Mouse (Mus musculus): Measurements from ENCODE around the gene Zfp941.

Zfp941 gene

DNA sequence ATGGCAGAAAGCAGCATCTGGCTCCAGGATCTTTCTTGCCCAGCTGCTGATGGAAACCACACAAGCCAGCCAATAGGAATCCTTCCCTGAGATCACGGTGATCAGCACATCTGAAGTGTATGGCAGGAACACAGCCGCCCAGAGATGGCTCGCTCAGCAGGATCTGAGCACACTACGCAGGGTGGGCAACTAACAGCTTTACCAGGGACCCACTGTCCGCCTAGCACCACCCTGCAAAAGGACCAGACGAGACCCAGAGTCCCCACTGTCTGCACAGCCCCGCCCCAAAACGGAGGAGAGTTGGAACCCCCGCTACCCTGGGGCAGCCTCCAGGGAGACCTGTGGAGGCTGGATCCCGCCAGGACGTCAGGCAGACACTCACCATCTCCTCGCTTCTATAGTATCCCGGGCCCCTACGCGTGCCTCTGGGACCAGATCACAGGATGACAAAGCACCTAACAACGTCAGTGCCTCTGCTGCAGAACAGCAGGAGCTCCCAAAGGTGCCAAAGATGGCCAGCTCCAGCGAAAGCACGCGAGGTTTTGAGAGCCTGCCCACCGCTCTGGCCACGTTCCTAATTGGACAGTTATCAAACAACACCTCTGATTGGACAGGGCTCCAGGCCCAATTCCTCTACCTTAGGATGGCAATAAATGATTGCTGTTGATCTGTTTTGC is at the start of gene Zfp941:
Gene Zfp941 (minus strand): TSS at position 526 of the 677 bp plus-strand sequence.
- no peak for DNase-seq (ENCODE audit: low read depth)

DNA sequence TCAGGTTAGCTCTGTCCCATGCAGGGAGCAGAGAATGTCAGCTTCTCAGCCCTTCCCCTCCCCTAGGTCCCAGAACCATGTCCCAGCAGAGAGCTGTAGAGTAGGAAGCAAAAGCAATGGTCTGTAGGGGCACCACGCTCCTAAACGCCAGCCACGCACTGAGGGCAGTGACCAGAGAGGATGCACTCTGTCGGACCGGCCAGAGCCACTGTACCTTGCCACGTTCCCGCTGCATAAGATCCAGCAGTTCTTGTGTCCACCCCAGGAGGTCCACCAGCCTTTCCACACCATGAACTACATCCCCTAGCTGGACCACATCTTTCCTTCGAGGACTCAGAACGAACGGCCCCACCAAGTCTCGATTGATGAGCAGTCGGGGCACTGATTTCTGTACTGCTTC is 42.8 kb upstream of the Zfp941 start:
- DNase-seq (ENCODE audit: low read depth), result no peak

DNA sequence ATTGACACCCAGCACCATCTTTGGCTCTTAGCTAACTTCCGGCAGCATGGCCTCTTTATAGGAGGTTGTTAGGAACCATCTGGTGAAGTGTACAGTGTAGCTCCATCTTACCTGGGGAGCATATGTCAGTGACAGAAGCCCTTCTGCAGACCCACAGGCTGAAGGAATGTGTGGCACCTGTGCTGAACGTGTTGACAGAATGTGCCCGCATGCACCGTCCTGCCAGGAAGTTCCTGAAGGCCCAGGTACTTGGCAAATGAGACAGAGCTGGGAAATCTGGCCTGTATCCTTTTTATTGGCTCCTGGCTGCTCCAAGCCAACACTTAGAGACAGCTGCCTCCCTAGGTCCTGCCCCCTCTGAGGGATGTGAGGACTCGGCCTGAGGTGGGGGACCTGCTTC is 38.8 kb upstream of the Zfp941 start:
- DNase-seq (ENCODE audit: low read depth), result no peak

DNA sequence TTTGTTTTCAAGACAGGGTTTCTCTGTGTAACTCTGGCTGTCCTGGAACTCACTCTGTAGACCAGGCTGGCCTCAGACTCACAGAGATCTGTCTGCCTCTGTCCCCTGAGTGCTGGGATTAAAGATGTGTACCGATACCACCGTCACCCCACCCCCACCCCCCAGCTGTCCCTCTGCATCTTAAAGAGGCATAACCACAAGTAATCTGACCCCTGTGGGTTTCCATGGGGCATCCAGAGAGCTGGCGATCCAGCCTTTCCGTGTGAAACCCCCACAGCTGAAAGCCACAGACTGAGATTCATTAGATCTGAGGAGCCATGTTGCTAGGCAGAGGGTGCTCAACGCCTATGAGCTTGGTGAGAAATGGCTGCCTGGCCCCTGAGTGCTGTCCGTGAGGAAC is 38.0 kb upstream of the Zfp941 start:
- DNase-seq (ENCODE audit: low read depth), result peak; percentile 78

DNA sequence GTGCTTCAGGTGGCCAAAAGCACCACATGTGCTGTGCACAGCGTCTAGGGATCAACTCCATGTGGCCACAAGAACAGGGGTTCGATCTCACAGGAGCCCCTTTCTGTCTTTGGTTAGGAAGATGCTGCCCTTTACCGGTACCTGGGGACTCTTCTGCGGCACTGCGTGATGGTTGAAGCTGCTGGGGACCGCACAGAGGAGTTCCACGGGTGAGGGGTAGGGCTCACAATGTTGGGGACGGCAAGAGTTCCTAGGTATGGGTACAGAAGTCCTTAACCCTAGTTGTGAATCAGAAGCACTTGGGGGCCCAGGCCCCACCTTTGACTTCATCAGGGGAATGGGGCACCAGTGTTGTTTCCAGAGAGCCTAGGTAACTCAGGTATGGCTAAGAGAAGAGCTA is 36.8 kb upstream of the Zfp941 start:
- no peak for DNase-seq (ENCODE audit: low read depth)

DNA sequence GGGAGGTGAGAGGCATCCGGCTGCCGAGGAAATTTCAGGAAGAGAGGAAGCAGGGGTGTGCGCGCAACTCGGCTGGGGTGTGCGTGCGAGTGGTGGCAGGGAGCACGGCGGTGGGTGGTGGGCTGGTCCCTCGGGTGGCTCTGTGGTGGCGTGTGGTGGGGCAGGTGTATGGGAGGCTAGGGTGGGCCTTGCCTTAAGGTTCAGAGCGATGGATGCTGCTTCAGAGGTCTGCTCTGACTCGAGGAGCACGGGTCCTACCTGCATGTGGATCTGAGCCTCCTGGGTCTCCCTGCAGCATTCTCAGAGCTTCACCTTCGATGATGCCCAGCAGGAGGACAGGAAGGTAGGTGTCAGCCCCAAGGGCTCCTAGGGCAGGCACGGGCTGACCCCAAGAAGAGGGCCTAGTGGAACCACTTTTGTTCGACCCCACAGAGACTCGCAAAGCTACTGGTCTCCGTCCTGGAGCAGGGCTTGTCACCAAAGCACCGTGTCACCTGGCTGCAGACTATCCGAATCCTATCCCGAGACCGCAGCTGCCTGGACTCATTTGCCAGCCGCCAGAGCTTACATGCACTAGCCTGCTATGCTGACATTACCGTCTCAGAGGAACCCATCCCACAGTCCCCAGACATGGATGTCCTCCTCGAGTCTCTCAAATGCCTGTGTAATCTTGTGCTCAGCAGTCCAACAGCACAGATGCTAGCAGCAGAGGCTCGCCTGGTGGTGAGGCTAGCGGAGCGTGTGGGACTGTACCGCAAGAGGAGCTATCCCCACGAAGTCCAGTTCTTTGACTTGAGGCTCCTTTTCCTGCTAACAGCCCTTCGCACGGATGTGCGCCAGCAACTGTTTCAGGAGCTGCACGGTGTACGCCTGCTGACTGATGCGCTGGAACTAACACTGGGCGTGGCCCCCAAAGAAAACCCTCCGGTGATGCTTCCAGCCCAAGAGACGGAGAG is 35.9 kb upstream of the Zfp941 start, which contains the start of gene Bet1l:
Gene Bet1l (minus strand): TSS at position 28 of the 956 bp plus-strand sequence.
- peak; percentile 39 for DNase-seq (ENCODE audit: low read depth)

DNA sequence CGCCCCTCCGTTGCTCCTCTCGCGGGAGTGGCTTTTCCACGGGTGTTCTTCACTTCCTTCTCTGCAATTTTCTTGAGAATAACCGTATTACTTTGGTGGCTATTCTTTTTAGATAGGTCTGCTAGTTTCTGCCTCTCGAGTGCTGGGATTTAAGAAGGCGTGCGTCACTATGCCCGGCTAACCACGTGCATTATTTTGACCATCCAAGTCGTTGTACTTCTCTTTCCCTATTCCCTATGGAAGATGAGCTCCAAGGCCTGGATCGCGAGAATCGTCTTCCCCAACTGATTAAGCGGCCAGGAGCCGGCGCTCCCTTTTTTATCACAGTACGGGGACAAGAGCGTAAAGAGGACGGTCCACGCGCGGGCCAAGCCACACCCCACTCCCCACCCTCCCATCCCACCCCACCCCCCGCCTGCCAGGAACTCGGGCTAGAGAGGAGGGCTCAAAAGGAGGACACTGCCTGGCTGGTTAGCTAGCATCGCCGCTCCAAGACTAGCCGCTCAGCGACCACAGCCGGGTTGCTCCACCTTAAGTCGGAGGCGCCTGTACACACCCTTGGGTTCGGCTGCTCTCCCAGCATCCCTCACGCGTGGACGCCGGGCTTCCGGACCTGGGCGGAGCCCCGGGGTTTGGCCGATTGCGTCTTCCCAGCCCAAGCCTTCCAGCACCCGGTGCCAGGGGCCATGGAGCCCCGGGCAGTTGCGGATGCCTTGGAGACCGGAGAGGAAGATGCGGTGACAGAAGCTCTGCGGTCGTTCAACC is 35.0 kb upstream of the Zfp941 start, which contains the start of gene Ric8a:
Gene Ric8a (plus strand): TSS at position 173 of the 765 bp plus-strand sequence.
- peak; percentile 90 for DNase-seq (ENCODE audit: low read depth)

DNA sequence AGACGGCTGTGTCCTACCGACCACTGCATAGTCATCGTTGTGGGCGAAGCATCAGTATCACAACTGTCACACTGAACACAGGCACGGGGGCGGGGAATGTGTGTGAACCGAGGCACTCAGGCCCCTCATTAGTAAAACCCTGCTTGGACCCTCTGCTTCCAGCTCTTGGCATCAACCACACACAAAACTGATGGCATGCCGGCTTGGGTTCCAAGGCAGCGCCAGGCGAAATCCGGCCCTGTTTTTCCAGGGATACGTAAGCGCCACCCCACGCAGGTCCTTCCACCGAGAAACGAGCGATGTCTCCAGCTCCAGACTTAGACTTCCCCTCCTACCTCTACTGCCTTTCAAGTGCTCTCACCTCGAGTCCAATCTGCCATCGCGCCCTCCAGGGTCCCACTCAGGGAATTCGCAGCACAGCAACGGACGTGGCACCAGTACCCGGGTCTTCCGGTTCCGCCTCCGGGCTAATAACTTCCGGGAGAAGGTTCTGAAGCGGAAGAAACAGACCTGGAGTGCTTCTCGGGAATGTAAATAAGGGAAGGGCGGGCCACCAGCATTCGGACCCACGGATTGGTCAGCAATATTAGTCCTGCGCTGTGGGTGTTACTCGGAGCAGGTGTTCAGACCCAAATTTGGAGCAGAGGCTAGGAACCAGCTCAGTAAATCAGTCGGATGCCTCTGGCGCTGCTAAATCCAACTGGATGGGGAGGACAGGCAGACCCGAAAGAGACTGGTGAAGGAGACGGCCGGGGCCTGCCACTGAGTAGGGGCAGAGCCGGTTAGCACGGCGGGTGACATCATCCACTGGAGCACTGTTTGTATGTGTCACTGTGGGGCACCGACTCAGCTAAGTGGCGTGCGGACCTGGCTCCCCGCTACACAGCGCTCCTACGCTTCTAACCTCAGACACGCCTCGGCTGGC is 34.1 kb upstream of the Zfp941 start, which contains the start of gene Gm45785:
Gene Gm45785 (minus strand): TSS at position 472 of the 925 bp plus-strand sequence.
- peak; percentile 96 for DNase-seq (ENCODE audit: low read depth)

DNA sequence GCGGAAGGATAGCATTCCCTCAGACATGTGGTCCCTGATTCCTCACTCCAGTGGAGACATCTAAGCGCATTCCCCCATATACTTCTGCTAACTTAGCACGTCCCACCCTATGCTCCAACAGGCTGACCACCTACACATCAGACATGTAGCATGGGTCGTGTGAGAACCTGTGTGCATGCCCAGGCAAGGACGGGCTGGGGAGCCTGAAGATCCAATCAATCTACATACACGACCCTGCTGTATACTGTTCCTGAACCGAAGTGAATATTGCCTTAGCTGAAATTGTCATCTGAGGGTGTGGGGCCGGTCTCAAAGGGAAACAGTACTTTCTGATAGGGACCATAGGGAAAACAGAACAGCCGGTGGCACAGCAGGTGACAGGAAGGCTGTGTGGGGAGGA is 33.2 kb upstream of the Zfp941 start:
- DNase-seq (ENCODE audit: low read depth), result no peak

DNA sequence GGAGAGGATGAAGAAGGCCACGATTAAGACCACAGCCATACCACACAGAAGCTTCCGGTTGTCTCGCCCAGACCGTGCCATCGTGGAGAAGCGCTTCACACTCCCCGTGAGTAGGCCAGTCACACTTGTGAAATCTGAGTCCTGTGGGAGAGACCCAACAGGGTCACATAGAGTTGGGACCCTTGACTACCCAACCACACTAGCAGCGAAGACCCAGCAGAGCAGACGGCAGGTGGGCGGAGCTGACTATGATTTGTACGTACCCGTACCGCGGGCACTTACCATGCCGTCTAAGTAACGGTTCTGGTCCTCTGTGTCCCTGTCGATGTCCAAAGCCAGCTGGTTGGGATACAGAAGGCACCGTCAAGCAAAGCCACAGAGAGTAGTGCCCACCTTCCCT is 32.5 kb upstream of the Zfp941 start:
- DNase-seq (ENCODE audit: low read depth), result no peak

DNA sequence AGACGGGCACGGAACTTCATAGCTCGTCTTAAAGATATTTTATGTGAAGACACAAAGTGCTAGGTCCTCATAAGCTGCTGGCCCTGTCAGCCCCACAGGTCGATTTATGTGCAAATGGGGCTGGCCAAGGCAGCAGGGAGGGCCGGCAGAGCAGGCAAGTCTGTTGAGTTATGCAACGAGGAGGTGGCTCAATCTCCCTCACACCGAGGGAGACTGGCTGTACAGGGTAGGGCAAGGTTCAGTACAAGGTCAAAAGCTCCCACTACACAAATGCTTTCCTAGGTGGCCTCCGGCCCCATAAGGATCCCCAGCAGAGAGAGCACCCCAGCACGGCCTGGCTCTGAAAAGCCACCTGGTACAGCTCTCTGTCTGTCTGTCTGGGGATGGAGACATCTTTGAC is 31.4 kb upstream of the Zfp941 start:
- no peak for DNase-seq (ENCODE audit: low read depth)

DNA sequence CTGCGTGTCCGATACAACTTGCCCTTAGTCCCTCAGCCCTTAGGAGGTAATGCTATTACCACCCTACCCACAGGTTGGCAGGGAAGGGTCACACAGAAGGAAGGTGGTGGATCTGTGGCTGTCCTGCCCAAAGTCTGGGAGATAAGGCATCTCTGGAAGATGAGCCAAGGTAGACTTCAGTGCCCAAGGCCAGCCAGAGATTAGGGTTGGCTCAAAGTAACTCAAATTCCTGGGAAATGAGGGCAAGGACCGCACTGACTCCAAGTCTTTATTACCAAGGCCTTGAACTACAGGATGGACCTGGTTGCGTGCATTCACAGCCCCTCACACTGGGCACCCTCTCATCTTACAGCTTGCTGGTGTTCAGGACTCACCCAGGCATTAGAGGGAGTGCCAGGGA is 29.9 kb upstream of the Zfp941 start:
- no peak for DNase-seq (ENCODE audit: low read depth)

DNA sequence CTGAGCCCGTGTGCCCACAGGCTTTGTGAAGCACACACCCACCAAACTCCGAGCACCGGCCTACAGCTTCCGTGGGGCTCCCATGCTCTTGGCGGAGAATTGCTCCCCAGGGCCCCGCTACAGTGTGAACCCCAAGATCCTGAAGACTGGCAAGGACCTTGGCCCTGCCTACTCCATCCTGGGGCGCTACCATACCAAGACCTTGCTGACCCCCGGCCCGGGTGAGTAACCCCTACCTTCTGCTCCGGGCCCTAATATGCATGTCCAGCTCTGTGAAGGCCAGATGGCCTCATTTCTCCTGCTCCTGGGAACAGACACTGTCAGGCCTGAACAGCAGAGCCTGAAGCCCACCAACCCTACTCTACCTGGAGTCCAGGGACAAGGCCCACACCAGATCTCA is 26.6 kb upstream of the Zfp941 start:
- DNase-seq (ENCODE audit: low read depth), result no peak

DNA sequence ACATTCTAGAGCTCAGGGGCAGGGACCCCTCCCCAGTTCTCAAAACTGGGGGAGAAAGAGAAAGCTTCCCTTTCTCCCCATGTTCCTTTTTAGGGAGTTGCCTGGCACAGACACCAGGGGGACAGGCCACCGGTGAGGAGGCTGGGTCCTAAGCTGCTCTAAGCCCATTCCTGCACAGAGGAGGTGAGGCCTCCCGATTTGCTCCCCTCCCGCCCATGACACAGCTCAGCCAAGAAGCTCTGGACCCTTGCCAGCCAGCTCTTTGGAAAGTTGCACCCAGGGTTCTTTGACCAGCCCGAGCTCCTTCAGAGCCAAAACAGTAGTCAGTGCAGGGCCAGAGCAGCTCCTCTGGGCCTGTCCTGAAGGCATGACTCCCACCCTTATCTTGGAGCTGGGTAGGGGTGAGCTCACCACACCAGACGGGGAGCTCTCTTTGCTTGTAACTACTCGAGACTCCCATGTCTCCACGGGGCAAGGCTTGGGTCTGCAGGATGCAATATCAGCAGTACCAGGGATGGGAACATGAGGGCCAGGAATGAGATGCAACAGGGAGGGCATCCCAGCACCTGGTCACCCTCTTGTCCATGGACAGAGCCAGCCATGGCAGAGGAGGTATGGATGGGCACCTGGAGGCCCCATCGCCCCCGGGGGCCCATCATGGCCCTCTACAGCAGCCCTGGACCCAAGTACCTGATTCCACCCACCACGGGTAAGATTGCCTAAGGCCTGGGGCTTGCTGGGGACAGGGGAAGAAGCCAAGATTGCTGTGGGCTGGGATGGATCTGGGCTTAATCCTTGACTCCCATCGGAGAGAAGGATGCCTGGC is 26.0 kb upstream of the Zfp941 start, which contains the start of gene Odf3:
Gene Odf3 (plus strand): TSS at position 51 of the 826 bp plus-strand sequence.
- DNase-seq (ENCODE audit: low read depth), result no peak

DNA sequence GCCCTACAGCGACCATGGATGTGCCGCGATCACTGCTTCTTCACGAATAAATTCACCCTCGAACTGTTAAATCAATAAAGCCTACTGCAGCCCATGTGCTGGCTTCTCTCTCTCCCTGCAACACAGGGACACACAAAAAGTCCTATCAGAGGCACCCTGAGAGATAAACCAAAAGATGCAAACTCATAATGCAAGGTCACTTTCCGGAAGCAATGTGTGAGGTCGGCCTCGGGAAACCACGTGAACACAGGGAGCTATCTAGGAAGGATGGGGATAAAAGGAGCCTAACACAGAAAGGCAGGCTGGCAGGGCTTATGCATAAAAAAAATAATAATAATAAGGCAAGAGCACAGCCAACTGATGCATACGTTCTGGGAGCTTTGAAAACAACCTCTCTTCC is 24.7 kb upstream of the Zfp941 start:
- peak; percentile 59 for DNase-seq (ENCODE audit: low read depth)

DNA sequence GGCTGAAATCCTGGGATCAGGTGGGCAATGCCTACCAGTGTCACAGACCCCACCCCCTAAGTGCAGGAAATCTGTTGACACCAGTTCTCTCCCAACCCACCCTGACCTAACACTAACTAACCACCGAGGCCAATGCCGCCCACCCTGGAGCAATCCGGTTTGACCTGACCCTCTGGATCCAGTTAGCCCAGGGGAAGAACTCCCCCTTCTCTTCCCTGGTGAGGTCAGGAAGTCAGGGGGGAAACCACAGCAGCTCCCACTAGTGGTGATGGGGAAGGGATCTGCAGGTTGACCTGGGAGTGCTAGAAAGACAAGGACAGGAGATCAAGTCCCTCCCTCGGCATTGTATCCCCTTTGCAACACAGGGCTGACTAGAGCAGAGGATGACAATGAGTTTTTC is 23.7 kb upstream of the Zfp941 start:
- no peak for DNase-seq (ENCODE audit: low read depth)

DNA sequence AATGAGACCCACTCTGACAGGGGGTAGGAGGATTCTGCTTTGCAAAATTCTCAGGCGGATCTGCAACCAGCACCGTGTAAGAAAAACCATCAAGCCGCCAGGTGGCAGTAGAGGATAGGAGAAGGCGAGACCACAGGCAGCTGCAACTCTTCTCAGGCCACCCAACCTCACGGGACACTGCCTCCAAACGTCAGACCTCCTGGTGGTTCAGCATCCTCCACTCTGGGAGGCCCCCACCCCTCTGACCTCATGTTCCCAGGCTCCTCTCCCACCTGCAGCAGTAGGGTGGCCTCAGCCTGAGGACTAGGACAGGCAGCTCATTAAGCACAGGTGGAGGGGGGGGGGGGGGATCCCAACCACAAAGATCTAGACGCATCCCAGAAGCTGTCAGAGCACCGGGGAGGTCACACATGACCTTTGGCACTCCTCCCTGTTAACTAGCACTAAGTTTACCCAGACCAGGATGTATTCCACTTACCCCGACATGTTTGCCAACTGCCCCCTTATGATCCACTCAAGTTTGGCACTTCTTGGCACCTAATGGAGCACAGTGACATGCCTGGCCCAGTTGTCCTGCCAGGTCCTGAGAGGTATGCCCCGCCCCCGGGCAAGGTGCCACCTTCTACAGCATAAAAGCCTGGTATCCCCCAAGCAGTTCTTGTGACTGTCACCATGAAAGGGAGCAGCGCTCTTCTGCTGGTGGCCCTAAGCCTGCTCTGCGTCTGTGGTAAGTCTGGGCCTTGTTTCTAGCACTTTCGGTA is 23.1 kb upstream of the Zfp941 start, which contains the start of gene Scgb1c1:
Gene Scgb1c1 (plus strand): TSS at position 643 of the 761 bp plus-strand sequence.
- peak; percentile 89 for DNase-seq (ENCODE audit: low read depth)

DNA sequence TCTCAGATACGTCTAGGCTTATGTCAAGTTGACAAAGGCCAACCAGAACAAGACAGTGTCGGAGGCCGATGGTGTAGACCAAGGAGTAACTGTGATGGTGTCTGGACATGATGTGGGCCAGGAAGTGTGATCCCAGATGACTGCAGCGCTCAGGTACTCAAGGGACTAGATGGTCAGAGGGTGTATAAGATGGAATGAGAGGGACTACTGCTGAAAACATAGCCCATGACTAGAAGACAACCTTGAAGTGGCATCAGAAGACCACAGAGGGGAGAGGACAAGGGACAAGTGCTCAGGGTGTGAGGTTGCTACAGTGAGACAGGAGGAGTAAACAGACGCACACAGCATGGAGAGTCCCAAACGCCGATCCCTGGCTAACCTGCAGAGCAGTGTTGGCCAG is 21.8 kb upstream of the Zfp941 start:
- no peak for DNase-seq (ENCODE audit: low read depth)

Data from 416B (cell line).